Mouse (Mus musculus) erythroblast, embryonic 14.5 days (primary cell): ENCODE measurements around the gene Fam78a.

ENCODE experiments used
- GATA1 ChIP-seq: IDR thresholded peaks from 2 replicates; pipeline ENCODE4 v1.6.1; 2012; ENCODE audit warnings: low read length, inconsistent platforms, mixed read lengths
- TAL1 ChIP-seq: IDR thresholded peaks from 3 replicates; pipeline ENCODE4 v1.6.1; 2012; ENCODE audit warnings: low read length, inconsistent platforms, mixed read lengths

DNA sequence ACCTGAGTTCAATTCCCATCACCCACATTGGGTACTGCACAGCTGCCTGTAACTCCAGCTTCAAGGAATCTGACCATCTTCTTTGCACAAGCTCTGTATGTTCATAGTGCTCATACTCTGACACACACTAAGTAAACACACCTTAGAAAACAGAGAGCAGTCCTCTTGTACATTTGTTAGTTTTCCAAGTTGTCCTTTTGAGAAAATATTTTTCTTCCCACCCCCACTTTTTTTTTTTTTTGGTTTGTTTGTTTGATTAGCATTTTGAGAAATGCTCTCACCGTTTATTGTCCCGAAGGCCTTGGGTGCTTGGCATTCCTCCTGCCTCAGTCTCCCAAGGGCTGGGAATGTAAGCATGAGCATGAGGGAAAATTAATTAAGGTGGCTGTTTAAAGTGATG, 76.3 kb downstream of the Fam78a start:
- TF ChIP-seq GATA1 (no peak), TAL1 (no peak)
